Mouse (Mus musculus): ENCODE data around the gene Slc20a1. TPM values are rescaled to one million over a fixed set of nuclear protein-coding genes. Genes with fewer than 3 reads are reported as not detected.

Slc20a1 gene
- total and polyA plus RNA-seq, 3 experiments: 10.1 to 15.9 (median 14.7) TPM

DNA sequence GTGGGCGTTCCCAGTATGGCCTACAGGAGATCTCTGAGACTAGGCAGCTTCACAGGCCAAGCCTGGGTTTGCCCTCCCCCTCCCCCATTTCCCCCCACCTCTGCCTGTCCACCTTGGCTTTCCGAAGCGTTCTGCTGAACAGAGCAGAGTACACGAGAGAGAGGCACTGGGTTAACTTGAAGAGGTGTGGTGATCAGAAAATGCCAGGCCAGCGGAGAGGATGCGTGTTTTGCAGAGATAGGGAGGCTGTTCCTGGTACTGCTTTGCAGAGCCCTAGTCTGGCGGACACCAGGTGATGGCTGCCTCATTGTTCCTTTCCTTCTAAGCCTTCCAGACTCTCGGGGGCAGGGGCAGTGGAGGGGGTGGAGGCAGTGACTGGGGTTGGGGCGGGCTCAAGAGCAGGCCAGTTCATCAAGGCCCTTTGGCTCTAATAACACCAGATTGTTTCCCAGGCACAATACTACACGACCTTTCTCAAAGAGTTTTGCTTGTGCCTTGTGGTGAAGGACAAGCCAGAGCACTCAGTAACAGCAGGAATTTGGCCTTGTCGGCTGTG lies 27.8 kb downstream of the Slc20a1 start:
- Histone ChIP-seq H3K4me3 (no peak overlapping the region), H3K27ac (no peak overlapping the region), H3K36me3 (ENCODE audit: control insufficient read depth, insufficient read depth, low read length) (no peaks in the 10 kb centered on the region), H3K27me3 (ENCODE audit: control insufficient read depth, insufficient read depth, low read length) (no peaks in the 10 kb centered on the region), H3K9ac (ENCODE audit: low read depth, low read length) (no peak overlapping the region), H3K4me1 (ENCODE audit: control insufficient read depth, insufficient read depth, low read length) (no peaks in the 10 kb centered on the region), H3K79me2 (replicated peaks; ENCODE audit: control insufficient read depth, insufficient read depth, low read length) (no peaks in the 10 kb centered on the region)
- 55% methylated on average over 11 of the region's 11 CpGs for WGBS
- intact Hi-C loops (cut with DNase I): no loop called here
- TF ChIP-seq POLR2A (IDR thresholded peaks at IDR 0.05; ENCODE audit: insufficient read depth, low read depth, low read length) (no peak), CTCF (IDR thresholded peaks at IDR 0.05) (no peak), EP300 (IDR thresholded peaks at IDR 0.05; ENCODE audit: insufficient read depth, low read depth, low read length) (no peak)
- no peak for DNase-seq

DNA sequence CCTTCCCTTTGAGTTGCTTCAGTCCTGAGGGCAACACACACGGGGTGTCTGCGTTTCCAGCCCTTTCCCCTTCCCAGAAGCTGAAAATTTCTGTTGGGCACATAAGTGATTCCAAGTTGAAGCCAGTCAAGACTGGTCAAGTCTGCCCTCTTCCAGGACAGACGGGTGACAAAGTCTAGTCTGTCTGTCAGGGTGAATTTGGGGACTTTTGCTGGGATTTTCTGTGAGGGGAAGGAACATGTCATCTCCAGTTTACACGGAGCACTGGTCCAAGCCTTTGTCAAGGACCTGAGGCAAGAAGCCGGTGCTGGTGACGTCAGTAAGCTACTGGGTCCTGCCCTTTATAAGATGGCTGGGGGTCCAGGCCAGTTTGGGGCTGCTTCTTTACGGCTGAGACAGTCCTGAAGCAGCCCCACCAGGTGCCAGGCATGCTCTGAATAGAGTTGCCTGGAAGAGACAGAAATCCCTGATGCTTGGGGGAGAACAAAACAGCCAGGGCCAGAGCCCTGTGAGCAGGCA lies 28.5 kb downstream of the Slc20a1 start:
- no peak for DNase-seq
- Histone ChIP-seq H3K9ac (ENCODE audit: low read depth, low read length) (no peak overlapping the region), H3K36me3 (ENCODE audit: control insufficient read depth, insufficient read depth, low read length) (no peaks in the 10 kb centered on the region), H3K27me3 (ENCODE audit: control insufficient read depth, insufficient read depth, low read length) (no peaks in the 10 kb centered on the region), H3K4me3 (no peak overlapping the region), H3K4me1 (ENCODE audit: control insufficient read depth, insufficient read depth, low read length) (no peaks in the 10 kb centered on the region), H3K79me2 (replicated peaks; ENCODE audit: control insufficient read depth, insufficient read depth, low read length) (no peaks in the 10 kb centered on the region), H3K27ac (no peak overlapping the region)
- intact Hi-C loops (cut with DNase I): no loop called here
- 83% methylated on average over 7 of the region's 7 CpGs for WGBS
- TF ChIP-seq POLR2A (IDR thresholded peaks at IDR 0.05; ENCODE audit: insufficient read depth, low read depth, low read length) (no peak), EP300 (IDR thresholded peaks at IDR 0.05; ENCODE audit: insufficient read depth, low read depth, low read length) (no peak), CTCF (IDR thresholded peaks at IDR 0.05) (no peak)

DNA sequence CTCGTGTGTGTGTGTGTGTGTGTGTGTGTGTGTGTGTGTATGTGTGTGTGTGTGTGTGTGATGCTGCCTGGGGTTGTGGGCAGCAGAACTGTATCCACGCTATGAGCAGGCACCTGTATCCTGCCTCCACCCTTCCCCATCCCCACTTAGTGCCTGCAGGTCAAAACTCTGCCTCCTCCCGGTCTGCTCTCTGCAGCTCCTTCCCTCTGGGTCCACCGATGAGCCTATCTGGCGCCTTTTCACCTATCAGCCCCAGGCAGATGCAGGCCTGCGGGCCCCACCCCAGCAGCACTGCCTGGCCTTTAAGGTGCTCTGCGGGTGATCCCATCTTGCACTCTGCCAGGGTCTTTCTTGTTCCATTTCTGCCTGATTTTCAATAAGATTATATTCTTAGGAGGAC lies 29.1 kb downstream of the Slc20a1 start:
- no peak for DNase-seq
- H3K9ac ChIP-seq (ENCODE audit: low read depth, low read length): no peak overlapping the region

DNA sequence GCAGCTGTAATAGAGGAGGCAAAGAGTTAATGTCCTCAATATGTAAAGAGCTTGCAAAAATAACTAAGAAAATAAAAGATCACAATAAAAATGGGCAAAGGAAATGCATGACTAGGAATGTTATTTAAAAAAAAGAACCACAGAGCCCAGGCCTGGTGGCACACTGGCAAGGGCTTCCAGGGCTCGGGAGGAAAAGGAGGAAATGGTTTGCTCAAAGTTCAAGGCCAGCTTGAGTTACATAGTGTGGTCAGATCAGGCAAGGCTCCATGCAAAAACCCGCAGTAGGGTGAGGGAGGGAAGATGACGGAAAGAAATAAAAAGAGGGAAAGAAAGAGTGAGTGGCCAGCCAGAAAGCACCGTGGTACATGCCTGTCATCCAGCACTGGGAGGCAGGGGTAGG lies 30.0 kb downstream of the Slc20a1 start:
- 84% methylated on average over 4 of the region's 4 CpGs for WGBS
- TF ChIP-seq CTCF (IDR thresholded peaks at IDR 0.05): no peak
- no peak for TF ChIP-seq EP300 (IDR thresholded peaks at IDR 0.05; ENCODE audit: insufficient read depth, low read depth, low read length)
- no peak for TF ChIP-seq POLR2A (IDR thresholded peaks at IDR 0.05; ENCODE audit: insufficient read depth, low read depth, low read length)
- no peak overlapping the region for H3K4me3 ChIP-seq
- no peaks in the 10 kb centered on the region for H3K79me2 ChIP-seq (replicated peaks; ENCODE audit: control insufficient read depth, insufficient read depth, low read length)
- H3K36me3 ChIP-seq (ENCODE audit: control insufficient read depth, insufficient read depth, low read length): no peaks in the 10 kb centered on the region
- intact Hi-C loops (cut with DNase I): no loop called here
- H3K9ac ChIP-seq (ENCODE audit: low read depth, low read length): no peak overlapping the region
- no peak for DNase-seq
- H3K4me1 ChIP-seq (ENCODE audit: control insufficient read depth, insufficient read depth, low read length): no peaks in the 10 kb centered on the region
- H3K27me3 ChIP-seq (ENCODE audit: control insufficient read depth, insufficient read depth, low read length): no peaks in the 10 kb centered on the region
- H3K27ac ChIP-seq: no peak overlapping the region

More for the DNA sequence above, 29.1 kb downstream of the Slc20a1 start:
- H3K79me2 ChIP-seq (replicated peaks; ENCODE audit: control insufficient read depth, insufficient read depth, low read length): no peaks in the 10 kb centered on the region
- no peaks in the 10 kb centered on the region for H3K36me3 ChIP-seq (ENCODE audit: control insufficient read depth, insufficient read depth, low read length)
- TF ChIP-seq POLR2A (IDR thresholded peaks at IDR 0.05; ENCODE audit: insufficient read depth, low read depth, low read length): no peak
- TF ChIP-seq EP300 (IDR thresholded peaks at IDR 0.05; ENCODE audit: insufficient read depth, low read depth, low read length): no peak
- no peak for TF ChIP-seq CTCF (IDR thresholded peaks at IDR 0.05)
- WGBS: 69% methylated on average over 6 of the region's 7 CpGs
- no peak overlapping the region for H3K27ac ChIP-seq
- no peaks in the 10 kb centered on the region for H3K27me3 ChIP-seq (ENCODE audit: control insufficient read depth, insufficient read depth, low read length)
- H3K4me1 ChIP-seq (ENCODE audit: control insufficient read depth, insufficient read depth, low read length): no peaks in the 10 kb centered on the region
- intact Hi-C loops (cut with DNase I): no loop called here
- H3K4me3 ChIP-seq: no peak overlapping the region

DNA sequence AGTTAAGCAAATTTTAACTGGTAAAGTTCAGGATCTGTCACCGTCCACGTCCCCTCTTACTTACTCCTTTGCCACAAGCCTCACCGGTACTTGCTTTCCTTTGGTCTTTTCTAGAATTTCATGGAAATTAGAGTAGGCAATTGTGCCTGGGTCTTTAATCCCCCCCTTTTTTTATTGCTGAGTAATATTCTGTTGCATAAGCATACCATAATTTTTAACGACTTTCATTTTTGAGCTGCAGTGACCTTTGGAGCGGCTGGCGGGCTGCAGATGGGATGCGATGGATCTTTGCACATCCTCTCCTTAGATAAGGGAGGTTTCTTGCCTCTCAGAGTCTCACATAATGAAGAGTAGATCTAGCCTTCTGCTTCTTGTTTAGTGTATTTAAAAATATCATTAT lies 30.8 kb downstream of the Slc20a1 start:
- WGBS: 92% methylated on average over 7 of the region's 7 CpGs
- no peak for DNase-seq
- no peaks in the 10 kb centered on the region for H3K36me3 ChIP-seq (ENCODE audit: control insufficient read depth, insufficient read depth, low read length)
- H3K4me1 ChIP-seq (ENCODE audit: control insufficient read depth, insufficient read depth, low read length): no peaks in the 10 kb centered on the region
- no peak overlapping the region for H3K9ac ChIP-seq (ENCODE audit: low read depth, low read length)
- H3K27ac ChIP-seq: no peak overlapping the region
- H3K27me3 ChIP-seq (ENCODE audit: control insufficient read depth, insufficient read depth, low read length): no peaks in the 10 kb centered on the region
- H3K79me2 ChIP-seq (replicated peaks; ENCODE audit: control insufficient read depth, insufficient read depth, low read length): no peaks in the 10 kb centered on the region
- H3K4me3 ChIP-seq: no peak overlapping the region
- intact Hi-C loops (cut with DNase I): no loop called here
- TF ChIP-seq EP300 (IDR thresholded peaks at IDR 0.05; ENCODE audit: insufficient read depth, low read depth, low read length) (no peak), POLR2A (IDR thresholded peaks at IDR 0.05; ENCODE audit: insufficient read depth, low read depth, low read length) (no peak), CTCF (IDR thresholded peaks at IDR 0.05) (no peak)

DNA sequence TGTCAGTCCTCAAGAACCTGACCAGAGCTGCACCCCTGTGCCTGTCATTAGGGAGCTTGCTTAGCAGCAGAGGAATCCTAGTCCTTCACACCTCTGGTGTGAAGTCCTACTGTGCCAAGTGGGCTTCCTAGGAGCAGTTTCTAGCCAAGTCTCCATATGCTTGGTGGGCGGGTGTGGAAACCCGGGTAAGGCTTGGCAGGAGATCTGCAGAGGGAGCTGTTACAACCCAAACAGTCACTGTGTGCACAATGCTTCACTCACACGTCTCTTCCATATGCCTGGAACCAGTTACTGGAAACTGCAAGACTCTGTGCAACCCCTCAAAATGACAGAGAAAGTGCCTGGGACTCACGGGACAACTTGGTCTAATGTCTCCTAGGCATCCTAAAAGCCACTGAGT lies 33.5 kb downstream of the Slc20a1 start:
- intact Hi-C loops (cut with DNase I): no loop called here
- H3K27ac ChIP-seq: no peak overlapping the region
- WGBS: 47% methylated on average over 4 of the region's 4 CpGs
- no peak for TF ChIP-seq CTCF (IDR thresholded peaks at IDR 0.05)
- no peak for TF ChIP-seq POLR2A (IDR thresholded peaks at IDR 0.05; ENCODE audit: insufficient read depth, low read depth, low read length)
- no peak for TF ChIP-seq EP300 (IDR thresholded peaks at IDR 0.05; ENCODE audit: insufficient read depth, low read depth, low read length)
- H3K4me1 ChIP-seq (ENCODE audit: control insufficient read depth, insufficient read depth, low read length): no peaks in the 10 kb centered on the region
- no peak overlapping the region for H3K9ac ChIP-seq (ENCODE audit: low read depth, low read length)
- no peaks in the 10 kb centered on the region for H3K27me3 ChIP-seq (ENCODE audit: control insufficient read depth, insufficient read depth, low read length)
- no peaks in the 10 kb centered on the region for H3K79me2 ChIP-seq (replicated peaks; ENCODE audit: control insufficient read depth, insufficient read depth, low read length)
- no peaks in the 10 kb centered on the region for H3K36me3 ChIP-seq (ENCODE audit: control insufficient read depth, insufficient read depth, low read length)
- no peak overlapping the region for H3K4me3 ChIP-seq
- DNase-seq: no peak
